Mouse (Mus musculus) stomach, postnatal 0 days (tissue): ENCODE data around the gene Bcl9l. TPM values are rescaled to one million over a fixed set of nuclear protein-coding genes. Genes with fewer than 3 reads are reported as not detected.
A peak's percentile ranks its signal among the peaks of the same experiment; 100 is the strongest.

Experiments
- ATAC-seq: fragments of 200-750 bp; cut with Nextera tagmentation; 2 replicates; pipeline ENCODE4 v1.8.0; 2017; ENCODE audit not compliant: low FRiP score, low TSS enrichment
- DNase-seq: peaks from one replicate; pipeline ENCODE4 v3.0.0-alpha.2; 2016; ENCODE audit warnings: low spot score
- H3K27ac ChIP-seq: fragments of 300-500 bp; sonication (generic); replicated peaks from 2 replicates; pipeline ENCODE4 v1.5.1; 2014; ENCODE audit warnings: mild to moderate bottlenecking, control low read depth
- H3K27me3 ChIP-seq: fragments of 300-500 bp; sonication (generic); 2 replicates; pipeline ENCODE4 v1.6.1; 2014; ENCODE audit warnings: low read length; ENCODE audit not compliant: control insufficient read depth, insufficient read depth
- H3K36me3 ChIP-seq: fragments of 300-500 bp; sonication (generic); 2 replicates; pipeline ENCODE4 v1.6.1; 2014; ENCODE audit warnings: low read length, mixed read lengths; ENCODE audit not compliant: control insufficient read depth, insufficient read depth
- H3K4me1 ChIP-seq: fragments of 300-500 bp; sonication (generic); replicated peaks from 2 replicates; pipeline ENCODE4 v1.6.1; 2014; ENCODE audit warnings: antibody characterized with exemption; ENCODE audit not compliant: control insufficient read depth, insufficient read depth
- H3K4me2 ChIP-seq: fragments of 300-500 bp; sonication (generic); replicated peaks from 2 replicates; pipeline ENCODE4 v1.6.1; 2014; ENCODE audit warnings: low read depth, mild to moderate bottlenecking, control low read depth, moderate library complexity
- H3K4me3 ChIP-seq: fragments of 300-500 bp; sonication (generic); 2 replicates; pipeline ENCODE4 v1.5.1; 2014; ENCODE audit warnings: low read depth, low read length, control low read depth
- H3K9ac ChIP-seq: fragments of 300-500 bp; sonication (generic); 2 replicates; pipeline ENCODE4 v1.6.1; 2014; ENCODE audit warnings: mild to moderate bottlenecking, low read length, control low read depth, mixed read lengths
- H3K9me3 ChIP-seq: fragments of 300-500 bp; sonication (generic); 2 replicates; pipeline ENCODE4 v1.6.1; 2016; ENCODE audit warnings: low read length; ENCODE audit not compliant: control insufficient read depth
- CTCF ChIP-seq: IDR thresholded peaks from 2 replicates; pipeline ENCODE4 v1.5.1; 2016; ENCODE audit warnings: antibody characterized with exemption, low read depth, mild to moderate bottlenecking, moderate library complexity
- EP300 ChIP-seq: optimal IDR thresholded peaks from 2 replicates; pipeline ENCODE3; 2016; ENCODE audit warnings: antibody characterized with exemption
- WGBS: fragments of 180-500 bp; shearing (Covaris S2); extraction: QIAGEN DNeasy Blood & Tissue Kit; methylation state at CpG from one replicate; pipeline ENCODE4 v1.1.7; 2014; 5-methylcytosine and 5-hydroxymethylcytosine counted together
- polyA plus RNA-seq: library from polyadenylated mRNA; unstranded; fragments of >200 nt; fragmentation: Nextera tagmentation; extraction: Ambion mirVana; gene quantifications from 2 replicates; pipeline ENCODE4 v1.2.1, GENCODE M21; 2015

Gene Bcl9l
- polyA plus RNA-seq, 1 experiment from 2014 or later, result 5.2 TPM

GRCm38 (mm10) chr9:44488855-44489381 is 6.3 kb downstream of the Bcl9l start:
- DNase-seq, result peak; percentile 77

GRCm38 (mm10) chr9:44489651-44490085 is 7.0 kb downstream of the Bcl9l start:
- peak overlapping the region; percentile 77 for H3K4me2 ChIP-seq
- WGBS, result 9% methylated on average over 17 of the region's 17 CpGs
- ATAC-seq (no peak), DNase-seq (peak; percentile 50)
- no peaks in the 10 kb centered on the region for H3K36me3 ChIP-seq
- H3K9me3 ChIP-seq, result no peaks in the 10 kb centered on the region
- H3K4me1 ChIP-seq, result peaks cover 56% of the 10 kb centered on the region
- H3K4me3 ChIP-seq, result peak overlapping the region; percentile 29
- peak overlapping the region; percentile 57; the same call in 1 of the 2 replicates for H3K9ac ChIP-seq
- TF ChIP-seq EP300 (no peak), CTCF (peak; percentile 32; the same call in 1 of the 2 replicates)
- peak overlapping the region; percentile 98 for H3K27ac ChIP-seq
- H3K27me3 ChIP-seq, result no peaks in the 10 kb centered on the region

More at GRCm38 (mm10) chr9:44488855-44489381, 6.3 kb downstream of the Bcl9l start:
- Histone ChIP-seq H3K27ac (peak overlapping the region; percentile 98), H3K9me3 (no peaks in the 10 kb centered on the region), H3K27me3 (no peaks in the 10 kb centered on the region), H3K4me2 (peak overlapping the region; percentile 77), H3K36me3 (no peaks in the 10 kb centered on the region), H3K9ac (peak overlapping the region; percentile 57), H3K4me1 (peaks cover 48% of the 10 kb centered on the region), H3K4me3 (peak overlapping the region; percentile 99)
- WGBS, result 2% methylated on average over 5 of the region's 5 CpGs
- TF ChIP-seq EP300 (no peak), CTCF (no peak)
- peak; percentile 31; the same call in 1 of the 2 replicates for ATAC-seq

GRCm38 (mm10) chr9:44490086-44490967 is 7.7 kb downstream of the Bcl9l start:
- Histone ChIP-seq H3K9ac (0 out of 2 replicates have a peak overlapping the region, but pooled peaks have one; percentile 8), H3K4me3 (0 out of 2 replicates have a peak overlapping the region, but pooled peaks have one; percentile 12), H3K27me3 (no peaks in the 10 kb centered on the region), H3K4me2 (peak overlapping the region; percentile 77), H3K27ac (peak overlapping the region; percentile 98), H3K9me3 (no peaks in the 10 kb centered on the region), H3K36me3 (no peaks in the 10 kb centered on the region), H3K4me1 (peaks cover 57% of the 10 kb centered on the region)
- 15% methylated on average over 16 of the region's 17 CpGs for WGBS
- ATAC-seq, result no peak
- peak; percentile 62 for DNase-seq
- TF ChIP-seq EP300, result no peak
- TF ChIP-seq CTCF, result no peak

GRCm38 (mm10) chr9:44491351-44491750 is 8.7 kb downstream of the Bcl9l start:
- H3K9ac ChIP-seq, result no peak overlapping the region
- H3K27ac ChIP-seq, result peak overlapping the region; percentile 13; the same call in 1 of the 2 replicates
- H3K4me2 ChIP-seq, result no peak overlapping the region
- ATAC-seq (no peak), DNase-seq (peak; percentile 23)
- TF ChIP-seq EP300, result no peak
- TF ChIP-seq CTCF, result no peak
- H3K4me1 ChIP-seq, result peaks cover 52% of the 10 kb centered on the region
- H3K27me3 ChIP-seq, result no peaks in the 10 kb centered on the region
- no peaks in the 10 kb centered on the region for H3K9me3 ChIP-seq
- H3K36me3 ChIP-seq, result no peaks in the 10 kb centered on the region
- no peak overlapping the region for H3K4me3 ChIP-seq
- WGBS, result 70% methylated on average over 10 of the region's 10 CpGs

- H3K4me1 ChIP-seq, result peaks cover 55% of the 10 kb centered on the region
- 64% methylated on average over 17 of the region's 17 CpGs for WGBS
- no peak for DNase-seq
- ATAC-seq, result no peak
- H3K27me3 ChIP-seq, result no peaks in the 10 kb centered on the region
- no peak overlapping the region for H3K4me3 ChIP-seq
- TF ChIP-seq EP300 (no peak), CTCF (no peak)
- peak overlapping the region; percentile 95 for H3K27ac ChIP-seq
- H3K9ac ChIP-seq, result no peak overlapping the region; the same call in none of the 2 replicates
- H3K9me3 ChIP-seq, result no peaks in the 10 kb centered on the region
- H3K36me3 ChIP-seq, result no peaks in the 10 kb centered on the region
- 0 out of 2 replicates have a peak overlapping the region, but pooled peaks have one; percentile 20 for H3K4me2 ChIP-seq
Measured at GRCm38 (mm10) chr9:44492631-44493461, 10.2 kb downstream of the Bcl9l start.
